Mouse (Mus musculus) frontal cortex, adult 2 months (tissue): ENCODE measurements at regions not wholly inside any gene's neighbourhood (a gene's known extent, or its start where the extent isn't known, plus 50 kb on each side); places are given as distances from the start of the nearest gene placed in this dataset.

Experiments used
- DNase-seq, 2 experiments: peaks; one replicate each; pipeline ENCODE4 v3.0.0; 2022; ENCODE audit warnings: low spot score in 1 of 2; ENCODE audit errors: extremely low spot score in 1 of 2

- DNase-seq, result no peak
These were observed 106.9 kb upstream of the Ankrd50 start for GRCm38 (mm10) chr3:38591531-38591930.

GRCm38 (mm10) chr3:38588966-38589365 is 104.3 kb upstream of the Ankrd50 start:
- no peak for DNase-seq

- no peak for DNase-seq
These were observed 100.9 kb upstream of the Ankrd50 start for GRCm38 (mm10) chr3:38585509-38585908.

- no peak for DNase-seq
These were observed 95.1 kb upstream of the Ankrd50 start for GRCm38 (mm10) chr3:38579781-38580180.

GRCm38 (mm10) chr3:38577890-38578628 is 93.4 kb upstream of the Ankrd50 start:
- no peak for DNase-seq

GRCm38 (mm10) chr3:38573594-38573993 is 89.0 kb upstream of the Ankrd50 start:
- no peak for DNase-seq

- DNase-seq, result no peak
These were observed 87.5 kb upstream of the Ankrd50 start for GRCm38 (mm10) chr3:38572159-38572558.

- no peak for DNase-seq
These were observed 86.6 kb upstream of the Ankrd50 start for GRCm38 (mm10) chr3:38571224-38571623.

- no peak for DNase-seq
These were observed 84.4 kb upstream of the Ankrd50 start for GRCm38 (mm10) chr3:38569001-38569400.

GRCm38 (mm10) chr3:38568596-38568975 is 83.9 kb upstream of the Ankrd50 start:
- no peak for DNase-seq

- DNase-seq, result no peak
These were observed 83.4 kb upstream of the Ankrd50 start for GRCm38 (mm10) chr3:38567946-38568595.

- no peak for DNase-seq
These were observed 81.9 kb upstream of the Ankrd50 start for GRCm38 (mm10) chr3:38566576-38566975.

- DNase-seq, result no peak
These were observed 80.2 kb upstream of the Ankrd50 start for GRCm38 (mm10) chr3:38564844-38565243.

GRCm38 (mm10) chr3:38564364-38564763 is 79.7 kb upstream of the Ankrd50 start:
- DNase-seq, result no peak

- no peak for DNase-seq
These were observed 76.5 kb upstream of the Ankrd50 start for GRCm38 (mm10) chr3:38561186-38561585.

- DNase-seq, result no peak
These were observed 71.3 kb upstream of the Ankrd50 start for GRCm38 (mm10) chr3:38555939-38556338.

GRCm38 (mm10) chr3:38553470-38554043 is 68.9 kb upstream of the Ankrd50 start:
- DNase-seq, result no peak

- DNase-seq, result no peak
These were observed 62.4 kb upstream of the Ankrd50 start for GRCm38 (mm10) chr3:38547032-38547431.

GRCm38 (mm10) chr3:38545501-38545896 is 60.9 kb upstream of the Ankrd50 start:
- no peak for DNase-seq

- no peak for DNase-seq
These were observed 60.3 kb upstream of the Ankrd50 start for GRCm38 (mm10) chr3:38544718-38545500.

- no peak for DNase-seq
These were observed 59.2 kb upstream of the Ankrd50 start for GRCm38 (mm10) chr3:38543816-38544215.
